Mouse (Mus musculus) left cerebral cortex, adult 2 months (tissue): ENCODE measurements around the gene Dock7. TPM values are rescaled to one million over a fixed set of nuclear protein-coding genes. Genes with fewer than 3 reads are reported as not detected.
A peak's percentile ranks its signal among the peaks of the same experiment; 100 is the strongest.

Source experiments
- DNase-seq, 2 experiments: peaks; one replicate each; pipeline ENCODE4 v3.0.0; 2021 to 2022; ENCODE audit warnings: low spot score in 2 of 2, mixed read lengths in 1 of 2; ENCODE audit errors: extremely low spot score in 1 of 2
- H3K27ac ChIP-seq: fragments of 200-600 bp; 2 replicates; pipeline ENCODE4 v1.8.1; 2022
- H3K4me3 ChIP-seq: fragments of 200-600 bp; 2 replicates; pipeline ENCODE4 v1.8.1; 2022
- CTCF ChIP-seq: fragments of 200-600 bp; IDR thresholded peaks from 2 replicates; pipeline ENCODE4 v1.8.1; 2022; ENCODE audit warnings: antibody characterized with exemption, mild to moderate bottlenecking, moderate library complexity
- intact Hi-C: fragments of 180-260 bp; cut with DNase I; formaldehyde crosslinking; loops from one replicate; pipeline ENCODE4 v1.15.1; 2025
- total RNA-seq, 2 experiments: library from RNA; stranded (reverse); gene quantifications; 2 replicates each; pipeline ENCODE4 v1.2.3; 2021

Dock7 gene
- total RNA-seq, 2 experiments from 2014 or later: 44.9 to 46.1 TPM

DNA sequence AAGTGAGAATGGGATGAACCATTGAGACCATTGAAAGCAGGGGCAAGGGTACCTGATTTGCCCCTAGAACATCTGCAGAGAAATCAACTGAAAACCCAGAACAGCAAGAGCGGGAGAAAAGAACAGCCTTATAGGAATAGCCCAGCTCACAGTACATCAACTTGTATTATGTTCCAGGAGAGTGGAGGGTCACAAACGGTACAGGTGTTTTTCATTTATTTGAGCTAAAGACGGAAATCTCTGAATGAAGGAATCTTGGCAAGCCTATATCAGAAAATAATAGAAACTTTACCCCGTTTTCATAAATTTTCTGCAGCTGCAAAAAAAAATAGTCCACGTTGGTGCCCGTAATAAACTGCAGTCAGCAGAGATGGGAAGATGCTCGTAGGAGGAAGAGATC lies 22.6 kb upstream of the Dock7 start:
- H3K4me3 ChIP-seq: no peak overlapping the region
- H3K27ac ChIP-seq: no peak overlapping the region
- TF ChIP-seq CTCF: no peak
- no peak for DNase-seq
- intact Hi-C loops: no loop called here

DNA sequence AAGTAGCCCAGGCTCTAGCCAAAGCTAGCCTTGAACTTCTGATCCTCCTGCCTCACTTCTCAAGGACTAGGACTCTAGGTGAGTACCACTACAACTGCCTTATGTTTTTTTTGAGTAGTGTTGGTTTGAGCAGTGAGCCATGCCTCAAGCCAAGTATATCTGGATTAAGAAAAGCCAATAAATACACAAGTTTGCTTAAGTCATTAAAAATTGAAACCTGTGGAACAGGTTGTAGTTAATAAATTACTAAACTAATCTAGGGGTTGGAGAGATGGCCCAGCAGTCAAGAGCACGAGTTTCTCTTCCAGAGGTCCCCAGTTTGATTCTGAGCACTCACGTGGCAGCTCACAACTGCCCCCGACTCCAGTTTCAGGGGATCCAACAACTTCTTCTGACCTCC lies 20.9 kb upstream of the Dock7 start:
- no peak overlapping the region for H3K4me3 ChIP-seq
- intact Hi-C loops: no loop called here
- no peak for DNase-seq
- no peak for TF ChIP-seq CTCF
- H3K27ac ChIP-seq: no peak overlapping the region

DNA sequence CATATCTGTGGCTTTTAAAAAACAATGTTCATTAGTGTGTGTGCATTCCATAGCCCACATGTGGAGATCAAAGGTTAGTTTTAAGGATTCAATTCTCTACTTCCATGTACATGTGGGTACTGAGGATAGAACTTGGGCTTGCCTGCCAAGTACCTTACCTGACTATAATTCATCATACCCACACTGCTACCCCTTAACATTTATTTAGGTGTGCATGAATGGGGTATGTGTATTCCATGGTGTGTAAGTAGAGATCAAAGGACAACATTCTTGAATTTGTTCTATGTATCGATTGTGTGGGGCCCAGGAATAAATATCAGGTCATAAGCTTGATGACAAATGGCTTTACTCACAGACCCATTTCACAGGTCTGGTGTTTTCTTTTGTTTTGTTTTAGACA lies 20.5 kb upstream of the Dock7 start:
- DNase-seq: no peak
- intact Hi-C loops: no loop called here
- TF ChIP-seq CTCF: no peak
- H3K27ac ChIP-seq: no peak overlapping the region
- H3K4me3 ChIP-seq: no peak overlapping the region

DNA sequence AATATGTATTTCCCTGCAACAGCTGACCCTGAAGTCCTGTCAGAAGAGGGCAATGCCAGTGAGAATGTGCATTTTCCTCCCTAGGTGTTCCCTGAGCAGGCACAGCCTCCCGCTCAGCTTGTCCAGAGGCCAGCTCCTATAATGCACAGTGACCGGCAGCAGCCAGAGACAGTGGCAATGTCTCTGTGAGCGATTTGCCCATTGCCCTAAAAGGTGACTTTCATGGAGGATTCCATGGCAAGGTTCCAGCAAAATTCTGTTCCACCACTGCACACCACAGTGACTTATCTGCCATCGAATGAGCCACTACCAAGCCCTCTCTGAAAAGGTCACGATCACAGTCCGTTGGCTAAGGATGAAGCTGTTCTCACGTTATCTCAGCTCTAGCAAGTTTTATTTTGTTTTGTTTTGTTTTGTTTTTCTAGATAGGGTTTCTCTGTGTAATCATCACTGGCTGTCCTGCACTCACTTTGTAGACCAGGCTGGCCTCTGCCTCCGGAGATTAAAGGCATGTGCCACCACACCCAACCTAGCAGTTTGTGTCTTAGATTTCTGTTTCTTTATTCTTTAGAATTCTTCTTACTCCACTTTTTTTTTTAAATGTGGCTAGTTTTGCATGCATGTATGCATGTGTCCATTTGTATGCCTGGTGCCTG lies 17.4 kb upstream of the Dock7 start:
- DNase-seq: no peak
- intact Hi-C loops: no loop called here
- Histone ChIP-seq H3K27ac (no peak overlapping the region), H3K4me3 (no peak overlapping the region)
- TF ChIP-seq CTCF: no peak

DNA sequence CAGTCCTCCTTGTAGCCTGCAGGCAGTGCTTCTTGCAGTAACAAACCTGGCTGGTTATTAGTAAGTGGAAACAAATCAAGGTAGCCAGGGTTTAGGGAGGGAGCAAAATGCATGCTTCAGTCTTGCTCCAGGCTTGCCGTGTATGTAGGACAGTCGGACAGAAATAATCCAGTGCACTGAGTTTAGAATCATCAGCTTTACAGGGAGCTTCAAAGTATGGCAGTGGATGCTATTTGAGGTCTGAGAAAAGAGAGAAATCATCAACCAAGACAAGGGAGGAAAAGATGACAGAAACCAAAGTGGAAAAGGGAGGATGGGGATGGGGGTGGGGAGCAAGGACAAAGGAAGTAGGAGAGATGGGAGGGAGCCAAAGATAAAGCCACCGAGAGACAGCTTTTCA lies 13.8 kb upstream of the Dock7 start:
- no peak for TF ChIP-seq CTCF
- no peak for DNase-seq
- no peak overlapping the region for H3K4me3 ChIP-seq
- peak overlapping the region; percentile 33; the same call in 1 of the 2 replicates for H3K27ac ChIP-seq
- intact Hi-C loops: no loop called here

DNA sequence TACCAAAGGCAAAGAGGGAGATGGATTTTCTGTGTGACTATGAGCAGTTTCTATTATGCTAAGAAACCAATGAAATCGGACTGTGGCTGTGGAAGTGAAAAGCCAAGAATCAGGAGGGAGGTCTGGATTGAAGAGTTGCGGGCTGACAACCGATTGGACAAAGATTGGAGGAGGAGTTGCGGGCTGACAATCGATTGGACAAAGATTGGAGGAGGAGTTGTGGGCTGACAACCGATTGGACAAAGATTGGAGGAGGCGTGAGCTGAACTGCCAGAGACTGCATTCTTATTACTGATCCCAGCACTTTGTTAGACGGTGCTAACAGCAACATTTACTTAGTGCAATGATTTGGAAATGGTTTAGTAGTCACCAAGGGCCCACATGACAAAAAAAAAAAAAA lies 12.6 kb upstream of the Dock7 start:
- no peak overlapping the region for H3K27ac ChIP-seq
- no peak for DNase-seq
- no peak overlapping the region for H3K4me3 ChIP-seq
- intact Hi-C loops: no loop called here
- TF ChIP-seq CTCF: no peak

DNA sequence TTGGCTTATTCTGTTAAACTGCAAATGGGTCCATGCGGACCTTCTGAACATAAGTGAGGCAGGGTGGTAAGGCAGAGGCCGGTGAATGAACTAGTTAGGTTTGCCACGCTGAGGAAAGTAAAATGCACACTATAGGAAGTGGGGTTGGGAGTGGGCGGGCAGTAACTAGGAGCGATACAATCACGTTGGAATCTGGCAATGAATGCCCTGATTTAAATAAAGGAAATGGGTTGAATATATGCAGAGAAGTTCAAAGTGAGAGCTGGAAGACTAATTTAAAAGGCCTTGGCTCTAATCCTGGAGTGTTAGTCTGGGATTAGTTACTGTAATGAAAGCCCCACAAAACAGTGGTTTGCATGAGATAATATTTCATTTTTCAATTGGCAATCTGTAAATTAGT lies 12.0 kb upstream of the Dock7 start:
- Histone ChIP-seq H3K27ac (no peak overlapping the region), H3K4me3 (no peak overlapping the region)
- intact Hi-C loops: no loop called here
- no peak for DNase-seq
- no peak for TF ChIP-seq CTCF

DNA sequence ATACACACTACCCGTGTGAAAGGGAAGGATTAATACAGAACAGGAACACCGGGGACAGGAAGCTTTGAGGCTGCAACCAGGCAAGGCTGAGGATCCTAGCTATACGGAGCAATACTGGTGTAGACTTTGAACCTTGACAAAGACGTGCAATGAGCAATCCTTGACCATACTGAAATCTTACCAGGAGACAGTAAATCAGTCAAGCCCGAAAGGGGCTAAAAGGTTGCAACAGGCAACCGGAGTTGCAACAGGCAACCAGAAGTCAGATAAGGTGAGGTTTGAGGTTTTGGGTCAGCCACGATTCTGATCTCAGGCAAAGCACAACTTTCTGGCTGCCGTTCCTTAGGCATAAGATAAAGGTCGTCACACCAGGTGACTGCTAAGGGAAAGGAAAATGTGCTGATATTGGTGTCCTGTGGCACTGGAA lies 10.5 kb upstream of the Dock7 start:
- TF ChIP-seq CTCF: no peak
- no peak overlapping the region for H3K27ac ChIP-seq
- intact Hi-C loops: no loop called here
- no peak for DNase-seq
- no peak overlapping the region for H3K4me3 ChIP-seq

DNA sequence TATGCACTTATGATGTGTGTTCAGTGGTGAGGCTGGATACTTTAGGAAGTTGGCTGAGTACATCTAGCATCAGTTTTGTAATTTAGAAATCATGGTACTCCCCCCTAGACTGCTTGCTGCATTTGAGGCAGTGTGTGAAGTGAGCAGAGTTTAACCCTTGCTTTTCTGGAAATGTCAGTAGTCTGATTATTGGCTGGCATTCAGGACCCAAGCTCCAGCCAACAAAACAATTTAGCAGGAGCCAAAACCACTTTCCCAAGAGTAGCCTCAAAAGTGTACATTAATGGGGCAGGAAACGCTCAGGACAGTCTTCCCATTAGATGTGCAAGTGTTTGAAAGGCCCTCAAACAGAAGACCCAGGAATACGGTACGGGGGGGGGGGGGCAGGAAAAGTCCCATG lies 2.8 kb upstream of the Dock7 start:
- no peak for TF ChIP-seq CTCF
- H3K27ac ChIP-seq: no peak overlapping the region
- H3K4me3 ChIP-seq: no peak overlapping the region
- intact Hi-C loops: loop anchor here (5.0 kb wide), 1 partner anchor 59 kb away; no protein-coding TSS in a partner anchor
- DNase-seq: no peak

DNA sequence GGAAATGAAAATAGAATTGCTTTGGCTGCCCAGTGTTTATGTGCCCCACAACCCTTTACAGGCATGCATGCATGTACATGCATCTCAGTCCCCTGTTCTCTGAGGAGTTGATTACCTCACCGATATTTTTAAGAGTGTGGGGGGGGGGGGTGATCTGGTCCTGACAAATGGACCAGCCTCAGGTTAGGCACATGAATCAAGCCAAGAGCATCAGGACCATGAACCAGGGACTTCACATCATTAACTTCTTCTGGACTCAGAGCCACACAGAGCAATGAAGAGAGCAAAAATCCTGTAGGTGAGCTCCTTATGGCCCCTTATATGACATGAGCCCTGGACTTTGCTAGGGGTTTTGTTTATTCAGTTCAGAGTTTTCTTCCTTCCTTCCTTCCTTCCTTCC lies 2.1 kb upstream of the Dock7 start:
- intact Hi-C loops: loop anchor here (5.0 kb wide), 1 partner anchor 60 kb away; no protein-coding TSS in a partner anchor
- H3K27ac ChIP-seq: no peak overlapping the region
- TF ChIP-seq CTCF: no peak
- no peak overlapping the region for H3K4me3 ChIP-seq
- DNase-seq: no peak

DNA sequence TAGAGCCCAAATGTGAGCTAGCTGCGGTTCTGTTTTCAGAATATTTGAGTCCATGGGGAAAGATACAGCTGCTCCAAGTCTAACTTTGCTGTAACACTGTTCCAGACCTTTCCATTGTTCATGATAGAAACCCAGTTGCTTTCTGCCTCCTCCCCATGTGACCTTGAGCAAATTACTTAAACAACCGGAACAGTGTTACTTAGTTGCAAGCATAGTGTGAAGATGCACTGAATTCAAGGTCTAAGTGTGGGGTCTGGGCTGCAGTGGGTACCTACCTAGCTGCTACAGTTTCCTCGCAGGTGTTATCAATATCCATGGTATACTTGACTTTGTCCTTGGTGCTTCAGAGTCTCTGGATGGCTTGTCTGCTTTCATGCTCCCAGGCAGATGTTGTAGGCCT lies 1.3 kb upstream of the Dock7 start:
- no peak for DNase-seq
- no peak for TF ChIP-seq CTCF
- intact Hi-C loops: loop anchor here (5.0 kb wide), 1 partner anchor 60 kb away; no protein-coding TSS in a partner anchor
- H3K27ac ChIP-seq: peak overlapping the region; percentile 91
- peak overlapping the region; percentile 81 for H3K4me3 ChIP-seq

DNA sequence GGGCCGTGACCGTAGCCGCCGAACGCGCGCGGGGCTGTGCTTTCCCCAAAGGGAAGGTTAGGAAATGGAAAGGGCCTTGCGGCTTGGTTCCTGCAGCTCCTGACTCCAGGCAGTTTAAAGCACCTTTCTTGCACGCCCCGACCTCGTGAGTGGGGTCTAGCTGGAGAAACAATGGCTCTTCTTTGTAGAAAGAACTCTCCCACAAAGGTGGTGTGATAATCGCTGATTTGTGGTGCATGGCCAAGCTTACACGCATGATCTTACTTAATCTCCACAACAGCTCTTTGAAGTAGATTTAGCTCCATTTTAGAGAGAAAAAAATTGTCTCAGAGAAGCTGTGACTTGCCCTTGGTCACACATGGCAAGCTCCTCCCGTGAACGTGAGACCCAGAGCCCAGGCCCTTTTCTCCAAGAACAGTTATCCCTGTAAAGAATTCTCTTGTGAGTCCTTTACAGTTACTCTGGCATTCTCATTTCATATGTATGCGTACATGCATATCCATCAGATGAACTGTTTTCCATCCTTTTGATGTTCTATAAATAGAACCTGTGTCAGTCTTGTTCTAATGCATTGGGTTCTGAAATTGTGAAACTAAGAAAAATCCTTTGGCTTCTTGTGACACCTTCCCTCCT lies 524 bp upstream of the Dock7 start:
- Histone ChIP-seq H3K4me3 (peak overlapping the region; percentile 81), H3K27ac (peak overlapping the region; percentile 91)
- no peak for DNase-seq
- no peak for TF ChIP-seq CTCF
- intact Hi-C loops: loop anchor here (2.0 to 5.0 kb wide), 2 partner anchors 61 to 198 kb away; partner anchors contain the start of gene Usp1

DNA sequence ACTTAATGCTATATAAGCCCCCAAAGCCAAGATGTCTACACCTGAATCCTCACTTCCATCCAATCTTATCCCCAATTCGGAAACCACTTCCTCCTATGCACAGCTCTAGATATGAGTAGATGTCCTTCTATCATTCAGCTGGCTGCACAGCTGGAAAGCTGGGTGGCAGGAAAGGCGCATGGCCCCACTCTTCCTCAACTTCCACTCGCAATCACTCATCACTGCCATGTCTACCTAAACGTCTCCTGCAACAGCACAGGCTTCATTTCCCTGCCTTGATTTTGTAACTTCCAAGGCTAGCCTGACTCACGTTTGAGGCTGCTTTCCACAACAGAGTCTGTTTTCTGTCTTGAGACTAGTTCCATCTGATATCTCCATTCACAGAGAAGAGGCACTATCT lies 1.7 kb downstream of the Dock7 start:
- intact Hi-C loops: no loop called here
- no peak for TF ChIP-seq CTCF
- DNase-seq: no peak
- Histone ChIP-seq H3K27ac (no peak overlapping the region; the same call in 1 of the 2 replicates), H3K4me3 (peak overlapping the region; percentile 81)
